Mouse (Mus musculus): ENCODE measurements at regions not wholly inside any gene's neighbourhood (a gene's known extent, or its start where the extent isn't known, plus 50 kb on each side); places are given as distances from the start of the nearest gene placed in this dataset.

DNA sequence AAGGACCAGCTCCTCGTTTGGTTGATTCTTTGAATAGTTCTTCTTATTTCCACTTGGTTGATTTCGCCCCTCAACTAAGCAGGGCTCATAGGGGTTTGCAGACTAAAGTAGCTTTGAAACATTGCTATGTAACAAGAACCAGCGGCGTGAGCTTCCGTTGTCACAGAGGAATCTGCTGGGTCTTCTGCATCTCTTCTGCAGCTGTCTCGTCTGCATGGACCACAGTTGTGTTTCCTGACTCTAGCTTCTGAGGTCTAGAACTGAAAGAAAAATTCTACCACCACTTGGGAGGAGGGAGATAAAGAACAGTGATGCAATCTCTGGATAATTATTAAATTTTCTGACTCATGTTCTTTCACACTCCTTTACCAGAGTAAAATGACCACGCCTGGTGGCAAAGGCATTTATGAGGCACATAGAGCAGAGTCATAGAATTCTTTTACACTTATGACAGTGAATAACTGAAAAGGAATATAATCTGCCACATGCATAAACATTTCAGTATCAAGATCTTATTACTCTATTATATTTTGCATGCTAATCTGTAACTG, 1340.9 kb downstream of the Slc22a22 start:
- no peak for DNase-seq

DNA sequence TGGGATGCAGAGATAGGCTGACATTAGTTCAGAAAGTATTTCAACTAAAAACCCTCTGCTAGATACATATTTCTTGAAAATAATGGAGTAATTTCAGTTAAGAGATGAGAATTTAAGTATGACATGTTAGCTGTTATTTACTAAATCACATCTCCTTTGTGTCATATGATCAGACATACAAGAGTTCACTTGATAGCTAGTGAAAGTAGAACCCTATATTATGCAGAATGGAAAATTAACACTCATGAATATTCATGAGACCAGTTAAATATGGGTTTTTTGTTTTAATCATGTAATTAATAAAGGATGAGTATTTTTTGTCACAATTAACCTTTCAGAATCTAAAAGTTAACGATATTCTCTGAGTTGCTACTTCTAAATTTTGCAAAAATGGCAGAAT, 1349.4 kb downstream of the Slc22a22 start:
- no peak for DNase-seq

- no peak for DNase-seq
Measured at GRCm38 (mm10) chr15:56119287-56120065, 1357.9 kb downstream of the Slc22a22 start.

DNA sequence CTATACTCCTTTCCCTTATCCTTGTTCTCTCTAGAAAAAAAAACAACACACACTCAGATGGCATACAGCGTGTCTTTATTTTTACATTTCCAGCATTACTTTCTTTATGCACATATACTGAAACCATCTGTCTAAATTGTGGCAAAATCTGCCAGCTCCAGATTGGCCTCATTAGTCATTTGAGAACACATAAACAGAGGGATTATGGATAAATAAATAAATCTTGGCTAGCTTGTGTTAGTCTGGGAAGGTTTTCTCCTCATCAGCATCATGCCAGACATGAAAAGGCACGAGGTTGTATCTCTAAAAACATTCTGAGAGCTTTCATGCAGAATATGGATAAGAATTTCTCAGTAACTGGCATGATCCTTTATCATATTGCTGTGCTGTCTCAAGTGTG, 1369.1 kb downstream of the Slc22a22 start:
- no peak for DNase-seq

DNA sequence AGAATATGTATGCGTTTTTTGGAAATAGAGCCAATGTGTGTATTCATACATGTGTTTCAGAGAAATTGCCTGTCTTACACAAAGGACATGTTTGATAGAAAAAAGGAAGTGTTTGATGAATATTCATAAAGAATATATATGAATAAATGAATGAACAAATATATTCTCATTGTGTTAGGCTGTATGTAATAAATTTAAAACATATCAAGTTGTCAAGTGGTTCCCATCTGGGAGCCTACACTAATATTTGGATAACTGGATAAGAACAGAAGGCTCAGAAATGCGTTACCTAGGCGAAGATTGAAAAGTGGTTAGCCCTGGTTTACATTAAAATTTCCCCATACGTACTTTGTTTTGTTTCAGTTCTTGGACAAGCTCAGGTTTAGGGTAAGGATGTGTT, 1369.7 kb downstream of the Slc22a22 start:
- DNase-seq, result no peak

GRCm38 (mm10) chr15:56100133-56100735, 1377.2 kb downstream of the Slc22a22 start:
- DNase-seq, result no peak

DNA sequence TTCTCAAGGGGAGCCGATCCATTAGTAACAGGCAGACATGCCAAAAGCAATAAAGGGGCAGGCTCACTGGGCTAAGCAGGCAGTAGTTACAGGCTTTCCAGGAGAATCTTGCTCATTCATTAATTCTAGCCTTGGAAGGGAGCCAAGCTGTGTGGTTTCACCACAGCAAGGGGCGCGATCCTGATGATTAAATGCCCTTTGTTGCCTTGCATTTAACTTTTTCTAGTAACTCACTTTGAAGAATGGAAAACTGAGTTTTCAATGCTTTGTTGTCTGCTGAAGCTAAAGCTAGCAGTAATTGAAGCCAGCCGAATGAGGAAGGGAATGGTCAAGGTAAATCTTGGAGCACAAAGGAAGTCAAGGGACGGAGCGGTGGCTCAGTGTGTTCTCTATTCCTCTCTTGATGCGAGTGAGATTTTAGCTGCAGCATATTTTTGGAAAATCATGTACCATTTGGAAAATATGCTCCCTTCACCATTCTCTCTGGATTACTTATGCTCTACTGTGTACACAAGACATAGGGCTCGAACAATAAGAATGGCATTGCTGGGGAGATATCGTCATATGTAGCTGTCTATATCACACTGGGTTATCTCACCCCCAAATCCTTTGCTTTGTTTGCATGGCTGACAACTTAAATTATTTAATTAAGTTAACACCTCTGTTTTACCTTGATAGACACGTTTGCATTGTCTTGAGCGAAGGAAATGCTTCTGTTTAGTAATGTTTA, 1399.4 kb downstream of the Slc22a22 start:
- DNase-seq, result no peak

- no peak for DNase-seq
Measured at GRCm38 (mm10) chr15:56077081-56077480, 1400.3 kb downstream of the Slc22a22 start.

DNA sequence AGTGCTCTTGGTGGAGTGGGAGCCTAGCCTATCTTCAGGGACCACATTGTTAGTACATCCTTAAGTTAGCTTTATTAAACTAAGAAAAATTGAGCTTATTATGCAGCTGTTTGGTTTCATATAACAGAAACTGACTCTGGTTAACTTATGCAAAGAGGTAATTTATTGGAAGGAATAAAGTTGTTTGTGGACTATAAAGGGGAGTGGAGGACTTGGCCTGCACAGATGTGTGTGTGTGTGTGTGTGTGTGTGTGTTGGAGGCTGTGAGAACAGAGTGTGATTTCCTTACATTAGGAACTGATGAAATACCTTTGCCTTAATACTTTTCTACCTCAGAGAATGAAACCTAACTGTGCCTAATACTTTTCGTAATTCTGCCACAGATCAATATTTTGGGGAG, 1400.7 kb downstream of the Slc22a22 start:
- DNase-seq, result no peak

GRCm38 (mm10) chr15:56069511-56069910, 1407.9 kb downstream of the Slc22a22 start:
- no peak for DNase-seq

- DNase-seq, result no peak
Measured at GRCm38 (mm10) chr15:56067214-56067613, 1410.2 kb downstream of the Slc22a22 start.

DNA sequence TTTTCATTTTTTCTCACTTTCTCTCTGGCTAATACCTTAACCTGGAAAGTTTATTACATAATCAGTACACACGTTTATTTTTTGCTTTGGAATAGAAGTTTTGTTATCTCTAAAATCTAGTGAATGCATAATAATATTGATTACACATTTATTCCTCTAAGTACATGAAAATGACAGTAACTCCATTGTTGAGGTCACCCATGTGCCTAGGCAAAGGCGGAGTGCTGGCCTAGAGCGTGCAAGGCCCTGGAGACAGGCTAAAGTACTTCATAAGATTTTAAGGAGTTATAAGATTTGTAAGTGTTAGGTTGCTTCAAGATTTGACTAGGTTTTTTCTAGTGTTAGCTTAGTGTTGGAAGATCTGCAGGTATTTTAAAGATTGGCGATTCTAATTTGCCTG, 1410.9 kb downstream of the Slc22a22 start:
- DNase-seq, result no peak

- no peak for DNase-seq
Measured at GRCm38 (mm10) chr15:56065872-56066534, 1411.4 kb downstream of the Slc22a22 start.

GRCm38 (mm10) chr15:56062576-56062975, 1414.8 kb downstream of the Slc22a22 start:
- no peak for DNase-seq

DNA sequence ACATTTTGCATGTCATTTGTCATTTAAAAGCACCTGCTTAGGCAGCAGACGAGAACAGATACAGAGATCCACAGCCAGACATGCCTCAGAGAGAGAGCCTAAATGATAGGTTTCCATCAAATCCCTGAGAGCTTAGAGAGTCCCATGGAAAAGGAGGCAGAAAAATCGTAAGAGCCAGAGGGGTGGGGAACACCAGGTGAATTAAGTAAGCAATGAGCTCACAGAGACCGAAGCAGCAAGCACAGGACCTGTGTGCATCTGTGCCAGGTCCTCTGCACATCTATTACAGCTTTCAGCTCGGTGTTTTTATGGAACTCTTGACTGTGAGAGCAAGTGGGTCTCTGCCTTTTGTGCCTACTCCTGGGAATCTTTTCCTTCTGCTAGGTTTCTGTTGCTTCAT, 1416.1 kb downstream of the Slc22a22 start:
- no peak for DNase-seq

DNA sequence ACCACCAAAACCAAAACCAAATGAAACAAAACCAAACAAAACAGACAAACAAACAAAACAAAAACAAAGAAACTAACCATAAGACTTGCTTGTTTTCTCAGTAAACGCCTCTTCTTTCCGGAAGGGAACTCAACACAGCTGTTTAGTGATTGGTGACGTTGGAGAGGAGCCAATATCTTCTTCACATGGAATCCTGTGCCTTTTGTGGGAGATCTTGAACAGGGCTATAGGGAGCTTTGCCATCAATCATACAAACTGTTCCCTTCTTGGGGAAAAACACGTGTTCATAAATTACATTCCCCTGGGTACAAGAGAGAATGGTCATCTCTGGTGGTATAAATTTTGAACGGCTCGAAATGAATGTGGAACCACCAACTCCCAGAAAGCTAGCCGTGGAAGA, 1426.7 kb downstream of the Slc22a22 start:
- DNase-seq, result no peak

- no peak for DNase-seq
Measured at GRCm38 (mm10) chr15:56047832-56048231, 1429.6 kb downstream of the Slc22a22 start.

DNA sequence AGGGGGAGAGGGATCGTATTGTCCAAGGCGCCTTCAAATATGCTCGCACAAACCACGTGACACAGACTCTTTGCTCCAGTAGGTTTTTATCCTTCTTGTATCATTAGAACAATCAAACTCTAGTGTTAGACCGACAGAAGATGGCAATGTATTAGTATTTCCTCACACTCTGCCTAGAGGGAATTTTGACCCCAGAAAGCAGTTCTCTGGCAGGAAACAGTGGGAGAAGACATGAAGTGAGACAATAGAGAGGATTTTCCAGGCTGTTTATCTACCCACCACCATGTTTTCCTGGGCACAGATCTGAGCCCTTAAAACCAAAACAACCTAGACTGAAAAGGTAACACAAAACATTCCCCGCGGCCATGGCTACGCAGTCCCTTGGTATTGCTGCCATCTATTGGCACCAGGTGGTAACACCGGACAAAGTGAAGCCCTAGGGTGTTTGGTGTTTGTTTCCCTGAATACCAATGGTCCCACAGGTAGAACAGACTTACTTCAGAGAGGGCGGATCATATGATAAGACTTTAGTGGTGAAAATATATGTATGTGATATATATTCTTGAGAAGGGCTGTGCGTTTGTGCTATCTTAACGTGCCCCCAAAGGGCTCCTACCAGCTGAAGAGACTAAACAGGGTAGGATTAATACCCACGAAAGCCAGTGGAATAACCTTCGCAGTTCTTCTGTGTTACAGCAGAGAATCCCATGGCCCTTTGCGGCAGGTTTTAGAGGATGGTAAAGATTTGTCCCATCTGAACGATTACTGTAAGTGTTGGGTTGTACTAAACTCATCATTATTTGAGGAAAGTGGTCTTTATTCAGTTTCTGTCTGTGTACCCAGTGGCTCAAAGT, 1430.5 kb downstream of the Slc22a22 start:
- peak; percentile 20 to 66 for DNase-seq

- DNase-seq, result no peak
Measured at GRCm38 (mm10) chr15:56045510-56046245, 1431.7 kb downstream of the Slc22a22 start.

DNA sequence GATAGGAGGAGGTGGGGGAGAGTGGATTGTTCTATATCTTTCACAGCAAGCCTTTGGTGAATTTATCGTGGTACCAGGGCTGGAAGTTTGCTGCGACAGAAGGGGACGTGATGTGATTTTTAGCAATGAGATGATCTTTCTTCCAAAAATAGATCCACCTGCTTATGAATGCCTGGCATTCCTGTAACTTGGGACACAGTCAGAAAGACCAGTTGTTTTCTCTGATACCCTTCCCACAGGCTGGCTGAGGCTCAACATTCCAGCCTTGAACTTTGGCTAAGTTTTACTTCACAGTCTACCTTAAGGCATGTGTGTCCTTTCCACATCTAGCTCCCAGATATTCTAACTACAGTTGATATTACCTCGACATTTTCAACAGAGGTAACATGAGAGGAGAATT, 1434.1 kb downstream of the Slc22a22 start:
- no peak for DNase-seq

GRCm38 (mm10) chr15:56042449-56042848, 1435.0 kb downstream of the Slc22a22 start:
- no peak for DNase-seq

All from spleen, adult 18-20 months (tissue).